Mouse (Mus musculus) spleen, adult 2 months (tissue): ENCODE measurements at regions not wholly inside any gene's neighbourhood (a gene's known extent, or its start where the extent isn't known, plus 50 kb on each side); places are given as distances from the start of the nearest gene placed in this dataset.

Experiments used
- DNase-seq, 2 experiments: peaks; one replicate each; pipeline versions ENCODE4 v3.0.0 to v3.0.0-alpha.2; 2012 to 2021; ENCODE audit warnings: low spot score in 2 of 2, low read depth in 1 of 2
- H3K27ac ChIP-seq: fragments of 200-500 bp; 2 replicates; pipeline ENCODE4 v1.5.1; 2012; ENCODE audit warnings: low read length, inconsistent platforms; ENCODE audit not compliant: insufficient read depth
- H3K27me3 ChIP-seq: fragments of 200-500 bp; 2 replicates; pipeline ENCODE4 v1.6.1; 2012; ENCODE audit warnings: mild to moderate bottlenecking, moderate library complexity, low read length, inconsistent platforms; ENCODE audit not compliant: control insufficient read depth, insufficient read depth
- H3K36me3 ChIP-seq: fragments of 200-500 bp; 2 replicates; pipeline ENCODE4 v1.6.1; 2012; ENCODE audit warnings: mild to moderate bottlenecking, low read length, inconsistent platforms; ENCODE audit not compliant: control insufficient read depth, insufficient read depth
- H3K4me1 ChIP-seq: fragments of 200-500 bp; 2 replicates; pipeline ENCODE4 v1.6.1; 2011; ENCODE audit warnings: inconsistent platforms; ENCODE audit not compliant: control insufficient read depth, insufficient read depth, insufficient read length
- H3K4me3 ChIP-seq: fragments of 200-500 bp; 2 replicates; pipeline ENCODE4 v1.5.1; 2011; ENCODE audit warnings: mild to moderate bottlenecking, inconsistent platforms; ENCODE audit not compliant: insufficient read depth, insufficient read length; ENCODE audit errors: extremely low read depth
- CTCF ChIP-seq: fragments of 200-500 bp; IDR thresholded peaks from 2 replicates; pipeline ENCODE4 v1.5.1; 2011; ENCODE audit warnings: mild to moderate bottlenecking, inconsistent platforms; ENCODE audit not compliant: insufficient read depth, insufficient read length, insufficient replicate concordance; ENCODE audit errors: extremely low read depth
- POLR2A ChIP-seq: fragments of 200-500 bp; IDR thresholded peaks from 2 replicates; pipeline ENCODE4 v1.6.1; 2011; ENCODE audit warnings: low read depth, low read length, inconsistent platforms
- WGBS: fragments of 180-500 bp; shearing (Covaris S2); methylation state at CpG from one replicate; pipeline ENCODE4 v1.1.7; 2018; 5-methylcytosine and 5-hydroxymethylcytosine counted together

- WGBS, result 62% methylated on average over 1 of the region's 1 CpGs
Measured at GRCm38 (mm10) chr13:119045112-119045511, 375.5 kb downstream of the Fgf10 start.

GRCm38 (mm10) chr13:119068745-119069580, 359.4 kb upstream of the Paip1 start:
- no peak overlapping the region for H3K4me3 ChIP-seq
- DNase-seq, result no peak
- WGBS, result 75% methylated on average over 6 of the region's 6 CpGs
- no peaks in the 10 kb centered on the region for H3K4me1 ChIP-seq
- no peaks in the 10 kb centered on the region for H3K27me3 ChIP-seq
- TF ChIP-seq CTCF (no peak), POLR2A (no peak)
- H3K27ac ChIP-seq, result no peak overlapping the region
- no peaks in the 10 kb centered on the region for H3K36me3 ChIP-seq

More at GRCm38 (mm10) chr13:119045112-119045511, 375.5 kb downstream of the Fgf10 start:
- Histone ChIP-seq H3K27ac (no peak overlapping the region), H3K27me3 (no peaks in the 10 kb centered on the region), H3K4me3 (no peak overlapping the region), H3K4me1 (no peaks in the 10 kb centered on the region), H3K36me3 (no peaks in the 10 kb centered on the region)
- no peak for DNase-seq
- no peak for TF ChIP-seq CTCF
- TF ChIP-seq POLR2A, result no peak

- TF ChIP-seq POLR2A, result no peak
- no peak for TF ChIP-seq CTCF
- Histone ChIP-seq H3K4me3 (no peak overlapping the region), H3K27ac (no peak overlapping the region), H3K27me3 (no peaks in the 10 kb centered on the region), H3K4me1 (no peaks in the 10 kb centered on the region), H3K36me3 (no peaks in the 10 kb centered on the region)
- no peak for DNase-seq
- WGBS, result 85% methylated on average over 7 of the region's 7 CpGs
Measured at GRCm38 (mm10) chr13:119069581-119069936, 358.8 kb upstream of the Paip1 start.

GRCm38 (mm10) chr13:119079243-119079642, 349.2 kb upstream of the Paip1 start:
- H3K27ac ChIP-seq, result no peak overlapping the region
- 95% methylated on average over 4 of the region's 4 CpGs for whole genome bisulfite sequencing
- H3K27me3 ChIP-seq, result no peaks in the 10 kb centered on the region
- DNase-seq, result no peak
- no peaks in the 10 kb centered on the region for H3K4me1 ChIP-seq
- no peaks in the 10 kb centered on the region for H3K36me3 ChIP-seq
- H3K4me3 ChIP-seq, result no peak overlapping the region
- TF ChIP-seq POLR2A (no peak), CTCF (no peak)

GRCm38 (mm10) chr13:119081691-119082090, 346.7 kb upstream of the Paip1 start:
- Histone ChIP-seq H3K4me3 (no peak overlapping the region), H3K27ac (no peak overlapping the region), H3K27me3 (no peaks in the 10 kb centered on the region), H3K4me1 (no peaks in the 10 kb centered on the region), H3K36me3 (no peaks in the 10 kb centered on the region)
- 77% methylated on average over 1 of the region's 1 CpGs for WGBS
- no peak for DNase-seq
- TF ChIP-seq POLR2A (no peak), CTCF (no peak)

GRCm38 (mm10) chr13:119117906-119118305, 310.5 kb upstream of the Paip1 start:
- no peak for DNase-seq
- TF ChIP-seq POLR2A, result no peak
- Histone ChIP-seq H3K27me3 (no peaks in the 10 kb centered on the region), H3K36me3 (no peaks in the 10 kb centered on the region), H3K4me1 (no peaks in the 10 kb centered on the region), H3K4me3 (no peak overlapping the region), H3K27ac (no peak overlapping the region)
- WGBS, result 82% methylated on average over 3 of the region's 3 CpGs

GRCm38 (mm10) chr13:119118382-119118781, 310.0 kb upstream of the Paip1 start:
- no peak for DNase-seq
- Histone ChIP-seq H3K36me3 (no peaks in the 10 kb centered on the region), H3K4me1 (no peaks in the 10 kb centered on the region), H3K27ac (no peak overlapping the region), H3K4me3 (no peak overlapping the region), H3K27me3 (no peaks in the 10 kb centered on the region)
- 63% methylated on average over 1 of the region's 1 CpGs for WGBS
- TF ChIP-seq CTCF, result no peak
- no peak for TF ChIP-seq POLR2A
